Mouse (Mus musculus) erythroblast, embryonic 14.5 days (primary cell): ENCODE data around the gene Kdm6b. TPM values are rescaled to one million over a fixed set of nuclear protein-coding genes. Genes with fewer than 3 reads are reported as not detected.

Experiments
- H3K27me3 ChIP-seq: 2 replicates; pipeline ENCODE4 v1.6.1; 2012; ENCODE audit warnings: inconsistent platforms; ENCODE audit not compliant: control insufficient read depth
- H3K36me3 ChIP-seq: 2 replicates; pipeline ENCODE4 v1.6.1; 2012; ENCODE audit warnings: mild to moderate bottlenecking, inconsistent platforms; ENCODE audit not compliant: control insufficient read depth
- H3K4me1 ChIP-seq: 2 replicates; pipeline ENCODE4 v1.6.1; 2012; ENCODE audit warnings: inconsistent platforms; ENCODE audit not compliant: control insufficient read depth
- H3K4me3 ChIP-seq: replicated peaks from 2 replicates; pipeline ENCODE3; 2012; ENCODE audit warnings: moderate library complexity, mild to moderate bottlenecking, inconsistent platforms
- H3K9me3 ChIP-seq: 2 replicates; pipeline ENCODE4 v1.6.1; 2012; ENCODE audit warnings: low read length, inconsistent platforms, mixed read lengths; ENCODE audit not compliant: control insufficient read depth
- GATA1 ChIP-seq: IDR thresholded peaks from 2 replicates; pipeline ENCODE4 v1.6.1; 2012; ENCODE audit warnings: low read length, inconsistent platforms, mixed read lengths
- TAL1 ChIP-seq: IDR thresholded peaks from 3 replicates; pipeline ENCODE4 v1.6.1; 2012; ENCODE audit warnings: low read length, inconsistent platforms, mixed read lengths
- polyA plus RNA-seq: library from polyadenylated mRNA; stranded (reverse); fragments of >175 nt; gene quantifications from 2 replicates; pipeline ENCODE4 v1.2.3, GENCODE M21; 2012

The Kdm6b gene
- 0.51 and 0.65 TPM in 2 replicates for polyA plus RNA-seq

DNA sequence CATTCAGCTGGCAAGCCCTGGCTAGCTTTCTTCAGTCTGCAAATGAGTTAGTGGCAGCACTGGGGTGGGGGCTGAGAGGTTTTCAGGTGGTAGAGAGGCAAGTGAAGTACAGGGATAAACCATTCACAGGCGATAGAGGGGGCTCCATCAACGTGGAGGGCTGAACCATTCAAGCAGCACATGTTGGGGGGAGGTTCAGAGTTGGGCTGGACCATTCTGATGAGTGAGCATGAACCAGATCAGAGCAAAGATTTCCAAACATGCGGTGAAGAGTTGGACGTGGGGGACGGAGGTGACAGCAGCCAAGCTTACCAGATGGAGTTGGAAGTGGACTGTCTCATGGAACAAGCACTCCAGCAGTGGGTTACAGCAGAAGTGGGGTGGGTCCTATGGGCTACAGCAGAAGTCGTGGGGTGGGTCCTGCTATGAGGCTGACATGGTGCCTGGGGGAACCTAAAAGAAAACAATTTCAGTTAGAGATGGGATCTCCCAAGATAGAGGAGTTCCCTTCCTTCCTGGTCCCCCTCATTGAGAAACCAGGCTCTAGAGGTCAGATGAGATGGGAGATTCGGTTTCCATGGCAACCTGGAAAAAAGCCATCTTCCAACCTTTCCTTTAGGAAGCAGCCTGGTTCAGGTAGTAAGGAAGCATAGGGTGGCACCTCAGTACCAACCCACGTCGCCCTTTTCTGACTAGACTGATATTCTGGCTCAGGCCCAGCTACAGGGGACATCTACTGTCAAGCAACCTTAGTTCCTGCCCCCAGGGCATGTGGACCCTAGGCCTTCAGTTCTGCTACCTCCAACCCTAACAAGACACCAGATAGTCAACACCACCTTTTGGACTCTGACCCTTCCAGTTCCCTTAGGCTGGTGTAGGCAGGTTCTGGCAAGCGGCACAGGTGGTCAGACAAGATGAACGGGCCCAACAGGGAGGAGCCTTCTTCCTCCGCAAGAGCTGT lies at the start of gene Kdm6b:
TSS of gene Kdm6b (minus strand) at position 455 of the 961 bp plus-strand sequence.
- Histone ChIP-seq H3K4me1 (peaks cover 84% of the 10 kb centered on the region), H3K4me3 (no peak within 1 kb of the TSS), H3K27me3 (peaks cover 29% of the 10 kb centered on the region), H3K9me3 (no peaks in the 10 kb centered on the region), H3K36me3 (no peaks in the 10 kb centered on the region; the same call in 1 of the 2 replicates)
- no peak for TF ChIP-seq GATA1
- no peak for TF ChIP-seq TAL1

GRCm38 (mm10) chr11:69461568-69461967 lies 48.1 kb upstream of the Kdm6b start:
- Histone ChIP-seq H3K4me3 (no peak overlapping the region), H3K4me1 (peaks cover 22% of the 10 kb centered on the region), H3K9me3 (peaks cover 3% of the 10 kb centered on the region; the same call in 1 of the 2 replicates), H3K36me3 (no peaks in the 10 kb centered on the region), H3K27me3 (no peaks in the 10 kb centered on the region; the same call in 1 of the 2 replicates)
- TF ChIP-seq GATA1 (no peak), TAL1 (no peak)

GRCm38 (mm10) chr11:69459883-69460282 lies 46.4 kb upstream of the Kdm6b start:
- Histone ChIP-seq H3K36me3 (no peaks in the 10 kb centered on the region), H3K4me1 (peaks cover 24% of the 10 kb centered on the region), H3K4me3 (no peak overlapping the region), H3K9me3 (peaks cover 3% of the 10 kb centered on the region; the same call in 1 of the 2 replicates), H3K27me3 (no peaks in the 10 kb centered on the region; the same call in 1 of the 2 replicates)
- TF ChIP-seq TAL1: no peak
- TF ChIP-seq GATA1: no peak

DNA sequence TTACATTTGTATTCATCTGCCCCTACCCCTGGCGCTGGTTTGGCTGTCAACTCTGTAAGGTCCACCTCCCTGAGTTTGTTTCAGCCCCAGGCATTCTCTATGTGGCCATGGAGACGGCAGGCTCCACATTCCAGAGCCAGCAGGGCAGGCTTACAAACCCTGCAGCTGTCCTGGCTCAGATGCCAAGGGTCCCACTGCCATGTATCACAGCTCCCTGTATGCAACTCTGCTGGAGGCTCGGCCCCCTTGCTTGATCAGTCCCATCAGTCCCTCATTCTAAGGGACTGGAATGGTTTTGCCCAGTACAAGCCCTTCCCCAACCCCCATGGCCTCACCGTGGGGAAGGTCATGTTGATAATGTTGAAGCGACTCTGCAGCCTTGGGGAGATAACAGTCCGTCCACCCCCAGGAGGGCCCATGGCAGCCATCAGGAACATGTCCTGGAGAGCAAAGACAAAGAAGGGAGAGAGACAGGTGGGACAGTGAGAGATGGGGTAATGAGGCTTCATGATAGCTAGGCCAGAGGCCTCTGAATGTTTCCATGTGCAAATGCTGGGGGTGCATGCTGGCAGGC lies 43.6 kb upstream of the Kdm6b start:
- peaks cover 35% of the 10 kb centered on the region for H3K4me1 ChIP-seq
- TF ChIP-seq GATA1 (no peak), TAL1 (no peak)
- no peaks in the 10 kb centered on the region; the same call in 1 of the 2 replicates for H3K27me3 ChIP-seq
- H3K4me3 ChIP-seq: no peak overlapping the region
- H3K9me3 ChIP-seq: no peaks in the 10 kb centered on the region
- H3K36me3 ChIP-seq: no peaks in the 10 kb centered on the region

- TF ChIP-seq GATA1 (no peak), TAL1 (no peak)
- no peaks in the 10 kb centered on the region for H3K27me3 ChIP-seq
- H3K4me3 ChIP-seq: no peak overlapping the region
- H3K9me3 ChIP-seq: no peaks in the 10 kb centered on the region
- peaks cover 22% of the 10 kb centered on the region for H3K4me1 ChIP-seq
- no peaks in the 10 kb centered on the region for H3K36me3 ChIP-seq
Observed at GRCm38 (mm10) chr11:69452114-69452867, 38.8 kb upstream of the Kdm6b start.

DNA sequence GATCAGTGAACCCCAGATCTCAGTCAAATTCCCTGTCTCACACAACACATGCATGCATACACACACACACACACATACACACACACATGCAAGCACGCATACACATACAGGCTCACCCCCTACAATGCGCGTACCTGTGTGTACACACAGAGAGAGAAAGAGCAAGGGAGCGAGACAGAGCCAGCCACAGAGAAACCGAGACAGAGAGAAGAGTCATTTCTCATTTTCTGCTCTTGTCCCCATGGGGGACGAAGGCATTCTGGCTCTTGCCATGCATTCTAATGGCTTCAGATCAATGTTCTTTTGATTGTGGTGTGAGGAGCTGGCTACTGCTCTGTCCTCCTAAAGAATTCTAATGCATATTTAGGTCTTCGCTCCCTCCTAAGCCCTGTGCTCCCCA lies 33.8 kb upstream of the Kdm6b start:
- no peaks in the 10 kb centered on the region for H3K9me3 ChIP-seq
- no peaks in the 10 kb centered on the region for H3K27me3 ChIP-seq
- TF ChIP-seq TAL1 (no peak), GATA1 (no peak)
- no peak overlapping the region for H3K4me3 ChIP-seq
- no peaks in the 10 kb centered on the region for H3K36me3 ChIP-seq
- peaks cover 4% of the 10 kb centered on the region for H3K4me1 ChIP-seq

- Histone ChIP-seq H3K4me1 (no peaks in the 10 kb centered on the region), H3K27me3 (no peaks in the 10 kb centered on the region), H3K4me3 (no peak overlapping the region), H3K36me3 (no peaks in the 10 kb centered on the region), H3K9me3 (no peaks in the 10 kb centered on the region)
- TF ChIP-seq GATA1 (no peak), TAL1 (no peak)
Observed at GRCm38 (mm10) chr11:69443328-69443727, 29.9 kb upstream of the Kdm6b start.

DNA sequence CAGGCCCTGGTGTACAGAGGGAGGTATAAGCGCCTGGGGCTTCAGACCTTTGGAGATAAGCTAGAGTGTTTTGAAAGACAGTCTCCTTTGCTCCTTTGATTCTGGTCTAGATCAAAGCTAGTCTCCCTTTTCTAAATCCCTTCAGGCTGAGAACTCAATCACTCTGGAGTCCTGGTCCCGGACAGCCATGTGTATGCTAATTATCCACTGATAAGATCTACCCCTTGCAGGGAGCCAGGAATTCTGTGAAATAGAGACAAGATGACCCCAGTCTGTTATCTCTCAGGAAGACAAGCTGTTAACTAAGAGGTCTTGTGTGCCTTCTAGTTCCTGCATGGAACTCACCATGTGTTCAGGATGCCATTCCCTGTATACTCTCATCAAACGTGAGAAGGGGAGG lies 23.8 kb upstream of the Kdm6b start:
- peaks cover 3% of the 10 kb centered on the region; the same call in 1 of the 2 replicates for H3K27me3 ChIP-seq
- no peaks in the 10 kb centered on the region for H3K36me3 ChIP-seq
- TF ChIP-seq GATA1: no peak
- TF ChIP-seq TAL1: no peak
- H3K9me3 ChIP-seq: no peaks in the 10 kb centered on the region
- H3K4me1 ChIP-seq: peaks cover 1% of the 10 kb centered on the region
- H3K4me3 ChIP-seq: no peak overlapping the region
